Mouse (Mus musculus): ENCODE results near the gene Prh1. TPM values are rescaled to one million over a fixed set of nuclear protein-coding genes. Genes with fewer than 3 reads are reported as not detected.
"Not testable (repeated sequence)": the region's sequence is repeated elsewhere in the genome, so short reads cannot be mapped to it uniquely, and the experiment has no call there.

Prh1 gene
- total RNA-seq (2021): not detected
- long read RNA-seq, experiment 1: 0 reads
- long read RNA-seq, experiment 2: 0 reads

- not testable (repeated sequence) for DNase-seq (ENCODE audit: low spot score in 2 of 2)
Observed at GRCm38 (mm10) chr6:132569509-132569908, at the start of gene Prh1. Gene Prh1 (plus strand): TSS chr6:132569809.

GRCm38 (mm10) chr6:132595613-132596012 is 26.0 kb downstream of the Prh1 start, which contains the start of gene Prp2:
Gene Prp2 (plus strand): TSS chr6:132595913.
- DNase-seq (ENCODE audit: low spot score in 2 of 2): not testable (repeated sequence)

Other genes starting within 250 kb of the Prh1 start
- gene Gm8882, start 205.7 kb upstream of the Prh1 start, total RNA-seq (2021): not detected
- not detected for gene Prp2, start 26.1 kb downstream of the Prh1 start, total RNA-seq (2021)
- gene A630073D07Rik, start 81.7 kb downstream of the Prh1 start, total RNA-seq (2021): not detected
- gene Tas2r120, start 87.1 kb downstream of the Prh1 start, total RNA-seq (2021): not detected
- gene Tas2r121, start 131.2 kb downstream of the Prh1 start, total RNA-seq (2021): not detected
- not detected for gene Tas2r122, start 142.1 kb downstream of the Prh1 start, total RNA-seq (2021)
- not detected for gene Tas2r115, start 168.2 kb downstream of the Prh1 start, total RNA-seq (2021)
- gene Tas2r124, start 184.9 kb downstream of the Prh1 start, total RNA-seq (2021): not detected
- not detected for gene Tas2r102, start 192.3 kb downstream of the Prh1 start, total RNA-seq (2021)
- gene Tas2r136, start 208.4 kb downstream of the Prh1 start, total RNA-seq (2021): not detected
- not detected for gene Tas2r117, start 233.0 kb downstream of the Prh1 start, total RNA-seq (2021)

All from adrenal gland, adult 18-20 months (tissue).